ENCODE assay signal across 12 mouse cellular contexts in the genomic region with DNA sequence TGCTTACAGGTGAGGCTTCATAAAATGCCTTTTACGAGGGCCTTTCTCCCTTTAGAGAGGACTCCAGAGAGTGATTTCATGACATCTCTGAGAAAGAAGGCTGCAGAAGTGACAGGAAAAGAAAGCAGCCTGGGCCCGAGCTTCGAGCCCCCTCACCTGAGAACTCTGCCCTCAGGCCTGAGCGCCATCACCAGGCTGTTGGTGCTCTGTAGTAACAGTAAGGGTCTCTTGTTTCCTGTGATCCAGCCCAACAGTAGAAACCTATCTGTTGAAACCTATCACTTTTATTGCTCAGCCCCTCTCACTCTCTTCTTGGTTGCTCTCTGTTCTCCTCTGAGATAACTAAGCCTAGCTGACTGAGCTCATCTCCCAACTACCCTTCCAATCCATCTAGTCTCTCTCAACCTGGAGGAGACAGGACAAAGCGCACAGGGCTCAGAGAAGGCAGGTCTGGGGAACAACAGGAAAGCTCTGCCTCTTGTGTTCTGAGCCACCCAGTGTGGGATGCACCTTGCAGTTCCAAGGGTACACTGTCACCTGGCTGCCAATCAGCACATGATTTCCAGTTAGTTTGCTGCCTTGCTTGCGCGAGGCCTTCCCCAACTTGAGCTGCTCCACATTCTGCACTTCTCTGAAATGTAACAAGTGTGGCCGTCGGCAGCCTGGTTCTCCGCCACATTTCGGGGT.
DNase-seq lines count a peak whose midpoint lies in the region; ATAC-seq lines count a peak whose summit lies in the region.
"Had no signal": no experiment of that assay in that cellular context is flagged by ENCODE, and none has a peak within 500 bp of the region (broad histone marks: within the 10 kb centered on the region; RNA-seq: fewer than 3 reads in every experiment).

No protein-coding gene starts in this region.

- peak overlapping the region; percentile 24; the same call in 1 of the 2 replicates for H3K27ac ChIP-seq in kidney, embryonic 14.5 days (ENCODE audit: low read depth, low read length)
- H3K27ac ChIP-seq: forebrain, embryonic 12.5 days; liver, embryonic 15.5 days; neural tube, embryonic 13.5 days had no signal

- 86% methylated on average over 11 of the region's 11 CpGs for WGBS in kidney, embryonic 14.5 days

- H3K36me3 ChIP-seq in kidney, embryonic 14.5 days (ENCODE audit: control insufficient read depth, insufficient read depth, low read length) = no peaks in the 10 kb centered on the region
- H3K36me3 ChIP-seq: forebrain, embryonic 12.5 days; neural tube, embryonic 13.5 days had no signal

- no peaks in the 10 kb centered on the region for H3K9me3 ChIP-seq in kidney, embryonic 14.5 days (ENCODE audit: control insufficient read depth, low read length)
- H3K9me3 ChIP-seq: forebrain, embryonic 12.5 days; liver, embryonic 15.5 days; megakaryocyte, embryonic 14.5 days; neural tube, embryonic 13.5 days had no signal

- no peak for ATAC-seq in CD4-positive, CD25-positive, alpha-beta regulatory T cell, adult 4 months
- no peak for ATAC-seq in kidney, embryonic 14.5 days (ENCODE audit: low FRiP score, low TSS enrichment)

- H3K4me1 ChIP-seq in kidney, embryonic 14.5 days (ENCODE audit: control insufficient read depth, insufficient read depth, low read length) = peaks cover 10% of the 10 kb centered on the region; the same call in 1 of the 2 replicates

- H3K9ac ChIP-seq in kidney, embryonic 14.5 days (ENCODE audit: low read depth, low read length) = no peak overlapping the region
- H3K9ac ChIP-seq: forebrain, embryonic 12.5 days; liver, embryonic 15.5 days had no signal

- no peak overlapping the region for H3K4me3 ChIP-seq in kidney, embryonic 14.5 days (ENCODE audit: low read length)
- H3K4me3 ChIP-seq: forebrain, embryonic 12.5 days; liver, embryonic 15.5 days; megakaryocyte, embryonic 14.5 days; neural tube, embryonic 13.5 days had no signal

- no peaks in the 10 kb centered on the region for H3K27me3 ChIP-seq in kidney, embryonic 14.5 days (ENCODE audit: control insufficient read depth, insufficient read depth, low read length)
- H3K27me3 ChIP-seq: forebrain, embryonic 12.5 days; liver, embryonic 15.5 days; megakaryocyte, embryonic 14.5 days; neural tube, embryonic 13.5 days had no signal

- peak; percentile 37 for DNase-seq in CD4-positive, CD25-positive, alpha-beta regulatory T cell, adult 2 months (ENCODE audit: low read depth, low spot score)
- no peak for DNase-seq in kidney, adult 9 months
- DNase-seq in testis, postnatal 10 days (ENCODE audit: low spot score) = peak; percentile 31
- DNase-seq in testis, postnatal 14 days (ENCODE audit: low spot score) = no peak
- peak; percentile 55 for DNase-seq in naive thymus-derived CD4-positive, alpha-beta T cell, adult 2 months (ENCODE audit: low read depth)
- no peak for DNase-seq in embryo, embryonic 9.5 days (ENCODE audit: extremely low spot score)

- no peak overlapping the region for H3K4me2 ChIP-seq in kidney, embryonic 14.5 days (replicated peaks; ENCODE audit: low read depth, low read length)
- H3K4me2 ChIP-seq: forebrain, embryonic 12.5 days; liver, embryonic 15.5 days; neural tube, embryonic 13.5 days had no signal

Comparison
In these comparisons a context has a peak if more than half of its experiments do, and no peak if none do; other contexts are left out.
1. DNase-seq: peak in CD4-positive, CD25-positive, alpha-beta regulatory T cell, adult 2 months (single experiment), testis, postnatal 10 days (single experiment) and naive thymus-derived CD4-positive, alpha-beta T cell, adult 2 months (single experiment); none in kidney, adult 9 months (single experiment), testis, postnatal 14 days (single experiment) and embryo, embryonic 9.5 days (single experiment).